Mouse (Mus musculus): Measurements from ENCODE around the gene Dcaf4.
A peak's percentile ranks its signal among the peaks of the same experiment; 100 is the strongest.

The Dcaf4 gene

DNA sequence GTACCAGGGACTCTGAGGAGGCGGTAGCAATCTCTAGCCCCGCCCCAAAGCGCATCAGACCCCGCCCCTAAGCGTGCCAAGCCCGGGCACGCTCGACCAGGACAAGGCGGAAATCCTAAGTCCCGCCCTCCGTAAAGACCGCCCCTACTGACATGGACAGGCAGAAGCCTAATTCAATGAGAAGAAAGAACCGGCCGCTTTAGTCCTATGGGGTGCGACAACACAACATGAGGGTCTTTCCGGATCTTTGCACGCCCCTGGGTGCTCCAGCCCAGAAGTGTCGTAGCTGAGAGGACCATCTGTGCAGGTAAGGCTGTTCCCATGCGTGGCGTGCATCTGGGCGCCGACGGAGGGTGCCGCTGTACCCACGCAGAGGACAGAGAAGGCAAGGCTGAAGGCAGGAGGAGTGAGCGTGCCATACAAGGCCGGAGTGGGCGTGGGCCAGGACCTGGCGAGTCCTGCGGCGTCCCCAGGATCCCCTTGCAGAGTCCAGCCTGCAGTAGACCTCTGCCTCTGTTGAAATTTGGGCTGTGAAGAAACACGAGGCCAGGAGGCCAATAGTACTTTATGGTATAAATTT, at the start of gene Dcaf4:
TSS of gene Dcaf4 (plus strand) at position 156 of the 580 bp plus-strand sequence.
- DNase-seq = peak; percentile 90

DNA sequence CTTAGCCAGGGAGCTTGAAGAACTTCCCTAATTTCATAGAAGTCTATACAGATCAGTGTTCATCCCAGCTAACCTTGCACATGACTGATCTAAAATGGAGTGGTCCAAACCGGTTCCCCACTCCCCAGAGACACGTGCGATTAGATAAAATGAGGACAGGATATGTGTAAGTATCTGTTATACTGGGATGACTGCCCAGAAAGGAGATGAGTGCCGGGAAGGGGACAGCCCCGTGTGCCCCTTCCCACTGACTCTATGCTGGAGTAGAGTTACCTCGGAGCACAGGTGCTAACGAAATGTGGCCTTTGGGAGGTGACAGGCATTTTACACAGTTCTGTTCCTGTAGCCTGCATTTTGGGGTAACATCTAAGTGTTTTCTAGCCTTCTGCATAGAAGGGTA, 48.5 kb upstream of the Dcaf4 start:
- DNase-seq = no peak

DNA sequence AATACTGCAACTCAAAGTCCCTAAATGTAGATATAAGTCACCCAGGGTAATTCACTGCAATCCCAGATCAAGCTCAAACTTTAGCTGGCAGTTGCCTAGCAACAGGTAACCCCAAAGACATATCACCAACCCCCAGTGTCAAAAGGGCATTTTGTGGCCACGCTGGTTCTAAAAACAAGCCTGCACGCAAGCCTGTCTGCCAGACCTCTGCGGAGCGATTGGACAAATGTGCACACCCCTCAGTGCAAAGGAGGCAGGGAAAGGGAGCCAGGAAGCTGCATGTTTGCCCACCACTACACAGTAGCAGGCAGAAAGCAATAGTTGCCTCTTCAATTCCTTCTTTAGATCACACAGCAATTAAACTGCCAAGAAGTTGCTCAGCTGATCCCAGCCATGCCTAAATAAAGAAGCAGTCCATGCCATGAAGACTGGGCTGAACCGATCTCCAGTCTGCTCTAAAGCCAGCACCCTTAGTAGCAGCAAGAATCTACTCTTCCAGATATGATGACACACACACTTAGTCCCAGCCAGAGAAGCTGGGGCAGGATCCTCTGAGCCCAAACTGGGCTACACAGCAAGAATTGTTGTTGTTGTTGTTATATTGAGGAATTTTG, 46.2 kb upstream of the Dcaf4 start:
- no peak for DNase-seq

DNA sequence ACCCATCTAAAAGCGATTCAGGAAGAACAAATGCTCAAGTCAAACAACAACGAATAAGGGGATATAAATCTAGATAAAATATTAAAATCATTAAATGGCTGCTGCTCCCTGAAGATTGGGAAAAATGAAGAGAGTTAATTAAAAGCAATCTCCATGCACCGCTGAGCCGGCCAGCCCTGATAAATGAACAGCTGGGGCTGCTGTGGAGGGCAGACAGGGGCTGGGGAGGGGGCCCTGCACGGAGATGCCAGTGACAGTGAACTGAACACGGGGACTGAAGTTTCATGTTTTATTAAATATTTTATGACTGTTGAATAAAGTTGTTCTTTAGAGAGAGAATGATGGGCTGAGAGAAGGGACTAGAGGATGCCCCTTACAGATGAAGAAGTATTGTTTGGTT, 44.8 kb upstream of the Dcaf4 start:
- DNase-seq = no peak

DNA sequence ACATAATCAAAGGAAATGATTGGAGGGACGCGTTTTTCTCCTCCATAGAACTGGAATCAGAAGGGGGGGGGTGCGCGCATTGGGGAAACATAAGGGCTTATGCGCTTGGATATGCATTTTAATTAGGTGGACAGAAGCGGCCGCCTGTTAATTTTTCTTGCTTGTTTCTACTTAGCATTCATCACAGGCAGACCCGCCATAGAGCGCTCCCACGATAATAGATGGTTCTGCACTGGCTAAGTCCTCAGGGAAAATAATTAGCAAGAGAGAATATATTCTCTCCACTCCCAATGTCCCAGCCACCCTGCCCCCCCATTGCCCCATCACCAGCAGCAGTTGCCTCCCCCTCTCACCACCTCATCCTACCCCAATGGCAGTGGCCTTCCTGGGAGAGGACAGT, 44.0 kb upstream of the Dcaf4 start:
- no peak for DNase-seq

DNA sequence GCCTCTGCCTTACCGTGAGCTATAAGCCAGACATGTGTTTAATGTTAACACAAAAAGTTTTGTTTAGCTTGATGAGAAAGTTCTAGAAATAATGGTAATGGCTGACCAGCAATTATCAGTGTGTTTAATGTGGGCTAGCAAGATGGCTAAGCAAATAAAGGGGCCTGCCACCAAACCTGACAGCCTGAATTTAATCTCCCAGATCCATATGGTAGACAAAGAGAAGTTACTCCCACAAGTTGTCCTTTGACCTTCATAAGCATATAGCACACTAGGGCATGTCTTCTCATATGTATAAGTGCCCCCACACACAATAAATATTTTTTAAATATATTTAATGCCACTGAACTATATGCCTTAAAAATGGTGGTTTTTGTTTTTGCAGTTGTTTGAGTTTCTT, 41.1 kb upstream of the Dcaf4 start:
- no peak for DNase-seq

DNA sequence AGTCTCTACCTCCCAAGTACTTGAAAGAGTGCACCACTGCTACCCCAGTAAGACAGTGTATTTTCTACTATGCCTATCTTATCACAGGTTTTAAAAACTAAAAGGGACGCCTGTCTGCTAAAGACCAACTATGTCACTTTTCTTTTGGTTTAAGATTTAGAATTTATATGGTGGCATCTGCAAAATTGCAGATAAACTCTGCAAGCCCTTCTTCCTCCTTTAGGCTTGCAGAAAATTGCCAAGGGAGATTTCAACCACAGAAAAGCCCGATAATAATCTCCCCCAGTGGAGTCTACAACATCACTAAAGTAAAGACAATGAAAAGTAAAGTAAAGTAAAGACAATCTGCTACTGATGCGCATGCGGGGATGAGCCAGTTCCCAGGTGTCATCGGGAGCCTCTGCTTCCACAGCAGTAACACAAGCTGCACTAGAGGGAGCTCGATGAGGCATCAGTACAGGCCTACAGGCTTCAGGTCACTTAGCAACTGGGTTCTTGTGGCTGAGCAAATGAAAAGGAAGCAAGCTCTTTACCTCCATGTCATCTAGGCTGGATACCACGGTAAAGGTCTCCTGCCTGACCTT, 40.4 kb upstream of the Dcaf4 start:
- no peak for DNase-seq

DNA sequence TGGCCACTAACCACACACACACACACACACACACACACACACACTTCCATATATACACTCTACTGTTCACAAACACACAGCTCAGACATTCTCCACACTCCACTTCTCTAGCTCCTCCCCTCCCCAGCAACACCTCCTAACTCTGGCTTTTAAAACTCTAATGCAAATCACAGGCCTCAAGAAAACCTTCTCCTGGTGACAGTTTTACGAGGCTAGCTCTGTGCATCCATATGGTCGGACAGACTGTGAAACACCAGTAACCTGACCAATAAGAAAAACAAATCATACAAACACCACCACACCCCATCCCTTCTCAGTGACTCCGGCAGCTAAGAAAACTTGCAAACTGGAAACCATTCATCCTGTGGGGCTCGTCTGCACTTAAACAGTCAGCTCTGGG, 38.8 kb upstream of the Dcaf4 start:
- DNase-seq = no peak

DNA sequence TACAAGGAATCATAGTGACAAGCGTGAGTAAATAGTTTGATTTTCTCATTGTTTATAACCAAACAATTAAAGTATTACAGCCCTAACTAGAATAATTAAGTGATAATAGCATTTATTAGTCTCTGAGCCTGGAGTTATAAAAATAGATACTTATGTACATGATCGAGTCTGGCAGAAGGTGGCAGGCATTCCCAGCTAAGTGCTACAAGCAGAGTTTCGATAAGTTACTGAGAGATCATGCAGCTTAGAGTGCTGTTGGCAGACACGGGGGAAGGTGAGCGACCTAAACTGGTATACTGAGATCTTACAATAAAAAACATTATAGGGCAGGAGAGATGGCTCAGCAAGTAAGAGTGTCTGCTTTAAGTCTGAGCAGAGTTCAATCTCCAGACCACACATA, 36.6 kb upstream of the Dcaf4 start:
- no peak for DNase-seq

DNA sequence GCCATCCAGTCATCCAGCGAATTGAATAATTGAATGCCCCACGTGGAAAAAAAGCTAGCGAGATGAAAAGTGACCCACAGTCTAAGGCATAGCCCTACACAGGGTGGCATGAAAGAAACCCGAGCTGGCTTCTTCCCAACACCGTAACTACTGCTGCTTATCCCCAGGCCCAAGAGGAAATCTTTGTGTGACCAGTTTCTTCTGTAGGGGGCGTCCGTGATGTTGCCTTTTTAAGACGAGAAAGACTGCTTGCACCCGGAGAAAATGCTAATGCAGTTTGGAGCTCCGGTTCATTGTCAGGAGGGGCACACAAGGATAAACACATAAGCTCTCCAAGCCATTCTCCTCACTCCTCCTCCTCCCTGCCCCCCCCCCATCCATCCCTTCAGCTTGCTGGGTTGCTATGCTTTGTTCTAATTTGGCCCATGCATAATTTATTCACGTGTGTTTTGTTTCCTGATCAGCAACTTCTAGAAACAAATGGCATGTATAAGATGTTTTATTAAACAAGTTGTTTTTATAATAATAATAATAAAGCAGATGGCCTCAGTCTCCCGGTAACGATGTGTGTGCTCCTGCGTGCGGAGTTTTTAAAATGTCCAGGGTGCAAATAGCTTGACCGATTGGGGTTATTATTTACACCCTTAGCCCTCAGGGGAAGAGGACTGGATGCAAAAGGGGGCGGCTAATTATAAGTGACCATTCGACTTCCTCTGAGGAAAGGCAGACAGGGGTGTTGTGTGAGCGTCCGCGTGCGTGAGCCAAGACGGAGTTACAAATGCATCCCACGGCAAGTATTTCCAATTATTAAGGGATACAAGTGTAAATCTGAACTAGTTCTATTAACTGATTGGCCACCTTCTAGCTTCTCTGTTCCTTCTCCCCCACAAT, 35.2 kb upstream of the Dcaf4 start:
- DNase-seq = peak; percentile 33

DNA sequence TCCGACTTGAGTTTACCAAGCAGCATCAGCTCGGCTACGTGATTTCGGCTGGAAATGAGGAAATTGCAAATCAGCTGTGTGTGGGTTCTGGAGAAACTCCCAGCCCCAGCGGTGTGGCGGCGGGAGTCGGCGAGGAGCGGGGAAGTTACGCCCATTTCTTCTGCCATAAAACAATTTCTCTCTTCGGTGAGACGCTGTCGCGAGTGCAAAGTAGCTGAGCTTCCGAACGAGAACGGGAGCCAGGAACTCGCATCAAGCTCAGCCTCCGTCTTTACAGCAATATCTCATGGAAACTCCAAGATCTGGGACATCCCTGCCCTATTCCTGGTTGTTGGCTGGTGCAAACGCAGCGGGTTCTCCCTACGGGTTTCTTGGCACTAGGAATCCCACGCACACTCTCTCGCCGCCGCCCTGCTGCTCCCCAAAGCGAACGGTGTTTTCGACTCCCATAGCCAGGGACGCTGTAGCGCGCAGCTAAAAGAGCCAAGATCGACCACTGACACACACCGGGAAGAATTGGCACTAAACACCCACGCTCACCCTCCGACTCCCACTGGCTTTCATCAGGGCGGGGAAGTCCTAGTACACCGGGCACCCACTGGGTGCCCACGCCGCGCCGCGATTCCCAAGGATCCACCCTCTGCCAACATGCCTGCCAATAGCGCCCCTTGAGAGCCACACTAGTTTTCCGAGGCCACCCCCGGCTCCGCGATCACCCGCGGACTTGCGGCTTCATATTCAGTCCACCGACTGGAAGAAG, 34.2 kb upstream of the Dcaf4 start:
- peak; percentile 44 for DNase-seq

DNA sequence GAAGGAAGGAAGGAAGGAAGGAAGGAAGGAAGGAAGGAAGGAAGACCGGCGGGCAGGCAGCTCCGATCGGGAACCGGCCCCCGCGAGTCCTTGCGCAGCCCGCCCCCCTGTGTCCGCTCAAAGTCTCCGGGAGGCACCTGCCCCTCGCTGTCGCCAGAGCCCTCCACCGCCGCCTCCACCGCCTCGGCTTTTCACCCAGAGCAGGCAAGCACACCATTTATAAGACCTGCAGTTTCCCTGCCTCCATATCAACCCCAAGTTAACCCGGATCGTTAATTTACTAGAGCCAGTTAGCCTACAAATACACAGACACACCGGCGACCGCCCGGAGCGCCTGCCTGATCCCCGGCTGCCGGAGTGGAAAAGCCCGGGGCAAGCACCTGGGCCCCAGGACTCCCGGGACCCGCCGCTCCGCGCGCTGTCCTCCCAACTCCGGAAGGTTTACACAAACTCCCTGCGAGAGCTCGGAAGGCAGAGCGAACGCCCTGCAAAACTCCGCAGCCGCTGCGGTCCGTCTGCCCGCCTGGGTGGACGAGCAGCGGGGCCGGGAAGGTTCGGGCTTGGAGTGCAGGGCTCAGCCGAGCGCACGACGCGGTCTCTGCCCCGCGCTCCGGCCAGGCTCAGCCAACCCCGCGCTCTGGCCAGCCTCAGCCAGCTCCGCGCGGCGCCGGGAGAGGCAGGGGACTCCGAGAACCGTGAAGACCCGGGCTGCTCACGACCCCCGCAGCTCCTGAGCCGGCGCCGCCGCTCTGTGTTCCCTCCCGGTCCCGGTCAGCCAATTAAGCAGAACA, 33.4 kb upstream of the Dcaf4 start:
- DNase-seq = peak; percentile 45

DNA sequence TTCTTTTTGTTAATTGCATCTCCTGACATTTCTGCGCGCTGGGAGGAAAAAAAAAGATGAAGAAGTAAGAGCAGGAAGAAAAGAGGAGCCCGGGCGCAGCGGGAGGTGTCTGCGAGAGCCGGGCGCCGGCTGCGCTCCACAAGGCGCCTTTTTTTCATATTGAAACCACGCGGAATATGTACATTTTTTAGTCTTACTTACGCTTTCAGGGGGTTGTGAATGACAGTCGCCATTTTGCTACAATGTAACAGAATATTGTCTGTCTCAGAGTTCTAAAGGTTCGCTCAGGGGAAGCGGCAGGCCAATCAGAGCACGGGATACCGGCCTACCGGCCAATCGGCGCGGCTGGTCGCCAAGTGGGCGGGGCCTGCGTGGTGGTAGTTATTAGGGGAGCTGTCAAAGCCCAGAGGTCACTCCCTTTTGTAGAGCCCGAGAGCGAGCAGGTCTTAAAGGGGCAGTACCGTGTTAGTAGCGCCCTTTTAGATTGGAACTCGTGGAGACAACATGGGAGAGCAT, 32.7 kb upstream of the Dcaf4 start, which contains the start of gene Dpf3:
TSS of gene Dpf3 (minus strand) at position 241 of the 516 bp plus-strand sequence.
- peak; percentile 97 for DNase-seq

DNA sequence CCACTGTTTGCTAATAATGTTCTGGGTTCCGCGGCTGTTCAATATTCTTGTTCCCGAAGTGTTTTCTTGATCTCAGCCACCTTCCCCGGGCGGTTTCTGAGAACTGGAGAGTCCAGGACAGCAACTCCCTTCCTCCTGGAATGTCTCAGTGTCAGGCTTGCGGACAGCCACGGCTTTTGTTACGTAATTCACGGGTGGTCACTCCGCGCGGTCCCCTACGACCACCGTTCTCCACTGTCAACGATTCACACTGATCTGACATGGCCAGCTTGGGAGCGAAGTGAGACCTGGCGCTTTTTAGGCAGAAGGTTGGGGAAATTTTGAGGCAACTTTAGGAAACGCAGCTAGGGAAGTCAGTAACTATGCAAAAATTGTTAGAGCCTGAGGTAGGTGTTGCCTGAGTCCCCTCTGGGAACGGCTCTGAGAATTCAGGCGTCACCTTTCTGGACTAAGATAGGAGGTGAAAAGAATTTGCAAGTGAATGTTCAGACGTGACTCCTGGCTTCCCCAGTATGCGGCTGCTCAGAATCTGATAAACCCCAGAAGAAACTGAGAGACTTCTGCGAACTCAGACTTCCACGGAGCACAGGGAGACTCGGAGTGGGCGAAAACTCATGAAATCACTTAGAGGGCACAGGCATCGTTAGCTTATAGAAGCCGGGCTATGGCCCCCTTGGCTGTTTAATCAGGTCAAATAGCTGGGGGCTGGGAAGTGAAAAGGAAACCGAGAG, 31.9 kb upstream of the Dcaf4 start:
- DNase-seq = no peak

DNA sequence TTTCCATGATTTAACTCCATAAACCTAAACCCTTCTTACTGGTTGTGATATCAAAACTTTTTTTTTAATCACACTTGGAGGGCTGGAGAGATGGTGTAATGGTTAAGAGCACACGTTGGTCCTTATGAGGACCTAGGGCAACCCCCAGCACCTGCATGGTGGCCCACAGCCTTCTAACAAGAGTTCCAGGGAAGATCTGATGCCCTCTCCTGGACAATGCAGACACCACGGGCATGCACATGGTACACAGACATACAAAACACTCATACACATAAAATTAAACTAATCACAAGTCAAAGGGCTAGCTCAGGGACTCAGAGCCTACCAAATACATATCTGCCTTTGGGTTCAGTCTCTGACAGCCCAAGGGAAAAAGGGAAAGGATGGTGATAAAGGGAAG, 30.5 kb upstream of the Dcaf4 start:
- no peak for DNase-seq

DNA sequence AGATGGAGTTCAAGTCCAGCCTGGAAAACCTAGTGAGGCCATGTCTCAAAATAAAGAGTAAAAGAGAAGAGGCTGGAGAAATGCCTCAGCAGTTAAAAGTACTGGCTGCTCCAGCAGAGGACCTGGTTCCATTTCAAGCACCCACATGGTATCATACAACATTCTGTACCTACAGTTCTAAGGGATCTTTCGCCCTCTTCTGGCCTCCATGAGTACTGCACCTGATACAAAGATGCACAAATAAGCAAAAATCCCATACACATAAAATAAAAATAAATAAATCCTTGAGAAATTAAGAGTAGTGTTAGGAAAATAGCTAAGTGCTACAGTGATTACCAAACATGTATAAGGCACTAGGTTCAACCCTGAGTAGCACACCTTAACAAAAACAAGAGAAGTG, 28.7 kb upstream of the Dcaf4 start:
- DNase-seq = no peak

DNA sequence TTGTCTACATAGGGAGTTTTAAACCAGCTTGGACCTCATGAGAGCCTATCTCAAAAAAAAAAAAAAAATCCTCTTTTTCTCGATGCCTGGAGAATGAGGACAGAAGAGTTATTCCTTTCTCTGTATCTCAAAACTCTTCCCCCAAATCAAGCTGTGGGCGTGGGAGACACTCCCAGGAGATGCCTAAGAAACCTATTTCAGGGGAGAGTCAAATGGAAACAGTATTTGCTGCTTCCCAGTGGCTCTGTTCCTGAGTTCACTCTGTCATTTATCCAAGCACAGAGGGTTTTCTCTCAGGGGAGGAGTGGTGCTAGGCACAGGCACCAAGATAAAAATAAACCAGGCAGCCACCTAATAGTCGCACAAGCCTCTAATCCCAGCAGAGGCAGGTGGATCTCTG, 27.5 kb upstream of the Dcaf4 start:
- no peak for DNase-seq

DNA sequence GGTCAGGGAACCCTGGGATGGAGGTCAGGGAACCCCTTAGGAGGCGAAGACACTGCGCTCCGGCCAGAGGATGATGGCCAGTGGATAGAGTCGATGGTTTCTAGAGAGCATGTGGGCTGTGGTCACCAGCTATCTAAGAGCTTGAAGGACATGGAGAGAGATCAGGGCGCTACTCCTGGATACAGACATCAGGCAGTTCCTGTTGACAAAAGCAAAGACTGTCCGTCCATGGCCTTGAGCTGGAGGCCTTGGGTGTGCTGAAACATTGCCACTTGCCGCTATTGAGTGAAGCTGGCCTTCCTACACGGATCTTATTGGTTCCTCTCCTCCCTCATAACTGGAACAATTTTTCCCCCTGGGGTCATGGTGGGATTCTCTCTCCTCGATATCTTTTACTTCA, 26.1 kb upstream of the Dcaf4 start:
- DNase-seq = no peak

DNA sequence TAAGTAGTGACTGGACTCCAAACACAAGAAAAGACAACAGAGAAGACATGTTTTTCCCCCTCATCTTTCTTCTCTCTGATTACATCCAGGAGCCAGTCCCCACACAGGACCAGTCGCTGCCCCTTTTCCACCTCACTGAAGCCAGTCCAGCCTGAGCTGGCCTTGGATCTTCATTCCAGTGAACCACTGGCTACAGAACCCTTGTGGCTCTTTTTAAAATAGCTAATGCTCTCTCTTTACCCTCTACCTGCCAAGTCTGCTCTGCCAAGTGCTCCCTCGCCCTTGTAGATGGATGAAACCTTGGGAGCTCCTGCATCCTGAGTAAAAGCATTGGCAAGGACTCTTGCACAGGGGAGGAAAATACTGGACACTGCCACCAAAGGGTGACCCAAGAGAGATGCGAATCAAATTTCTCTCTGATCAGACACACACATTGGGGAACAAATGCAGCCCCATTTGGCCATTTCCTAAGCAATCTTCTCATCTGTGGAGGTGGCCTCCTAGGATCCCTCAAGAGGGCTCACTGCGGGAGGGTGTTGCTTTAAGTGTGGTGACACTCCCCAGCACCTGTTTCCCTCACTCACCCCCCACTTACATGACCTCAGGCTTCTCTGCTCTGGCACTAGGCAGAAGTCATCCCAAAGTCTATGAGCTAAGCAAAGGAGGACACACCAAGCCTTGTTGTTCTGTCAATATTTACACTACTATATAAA, 24.9 kb upstream of the Dcaf4 start:
- no peak for DNase-seq

DNA sequence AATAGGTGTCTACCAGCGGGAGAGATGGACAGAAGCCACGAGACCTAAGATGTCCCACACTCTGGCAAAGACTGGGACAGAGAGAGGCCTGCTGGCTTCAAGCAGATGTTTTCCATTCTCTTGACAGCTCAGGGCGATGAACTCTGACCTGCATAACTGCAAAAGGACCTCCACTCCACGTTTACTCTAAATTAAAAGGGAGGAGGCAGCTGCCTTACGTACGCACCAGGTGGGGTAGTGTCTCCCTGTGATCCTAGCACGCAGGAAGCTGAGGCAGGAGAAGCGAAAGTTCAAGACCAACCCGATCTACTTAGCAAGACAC, 24.3 kb upstream of the Dcaf4 start:
- DNase-seq = no peak

DNA sequence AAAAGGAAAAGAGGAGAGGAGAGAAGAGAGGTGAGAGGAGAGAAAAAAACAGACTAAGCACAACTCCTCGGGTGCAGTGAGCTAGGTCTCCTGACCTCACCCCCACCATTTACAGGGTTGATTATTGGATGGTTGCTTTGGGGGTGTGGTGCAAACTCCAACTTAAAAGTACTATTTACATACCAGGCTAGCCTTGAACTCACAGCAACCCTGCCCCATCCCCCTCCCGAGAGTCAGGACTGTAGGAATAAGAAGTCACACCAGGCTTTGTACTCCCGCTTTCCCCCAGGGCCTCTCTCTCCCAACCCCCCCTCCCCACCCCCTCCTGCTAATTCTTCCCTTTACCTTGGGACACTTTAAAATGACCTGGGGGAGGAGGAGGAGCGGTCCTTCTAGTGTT, 23.9 kb upstream of the Dcaf4 start:
- DNase-seq = no peak
